Mouse (Mus musculus) hindbrain, embryonic 16.5 days (tissue): ENCODE results near the gene Fam169a. TPM values are rescaled to one million over a fixed set of nuclear protein-coding genes. Genes with fewer than 3 reads are reported as not detected.

ENCODE experiments used
- ATAC-seq: fragments of 200-750 bp; cut with Nextera tagmentation; 2 replicates; pipeline ENCODE4 v1.8.0; 2017; ENCODE audit warnings: moderate TSS enrichment, moderate library complexity
- H3K27ac ChIP-seq: fragments of 300-500 bp; sonication (generic); 2 replicates; pipeline ENCODE4 v1.5.1; 2014; ENCODE audit warnings: low read depth, mild to moderate bottlenecking, control low read depth, low read length, moderate library complexity
- H3K27me3 ChIP-seq: fragments of 300-500 bp; sonication (generic); replicated peaks from 2 replicates; pipeline ENCODE4 v1.6.1; 2014; ENCODE audit warnings: low read length; ENCODE audit not compliant: control insufficient read depth, insufficient read depth
- H3K36me3 ChIP-seq: fragments of 300-500 bp; sonication (generic); 2 replicates; pipeline ENCODE4 v1.6.1; 2014; ENCODE audit warnings: mild to moderate bottlenecking, low read length, moderate library complexity, mixed read lengths; ENCODE audit not compliant: control insufficient read depth, insufficient read depth
- H3K4me1 ChIP-seq: fragments of 300-500 bp; sonication (generic); 2 replicates; pipeline ENCODE4 v1.6.1; 2014; ENCODE audit warnings: low read depth, low read length; ENCODE audit not compliant: control insufficient read depth, insufficient read depth
- H3K4me2 ChIP-seq: fragments of 300-500 bp; sonication (generic); 2 replicates; pipeline ENCODE4 v1.6.1; 2014; ENCODE audit warnings: mild to moderate bottlenecking, low read length, control low read depth, moderate library complexity
- H3K4me3 ChIP-seq: fragments of 300-500 bp; sonication (generic); 2 replicates; pipeline ENCODE4 v1.5.1; 2014; ENCODE audit warnings: mild to moderate bottlenecking, low read length, control low read depth, moderate library complexity
- H3K9ac ChIP-seq: fragments of 300-500 bp; sonication (generic); 2 replicates; pipeline ENCODE4 v1.6.1; 2014; ENCODE audit warnings: low read depth, mild to moderate bottlenecking, control low read depth, low read length, moderate library complexity
- H3K9me3 ChIP-seq: fragments of 300-500 bp; sonication (generic); 2 replicates; pipeline ENCODE4 v1.6.1; 2014; ENCODE audit warnings: mild to moderate bottlenecking, low read length, moderate library complexity; ENCODE audit not compliant: control insufficient read depth
- WGBS: fragments of 180-500 bp; shearing (Covaris S2); extraction: QIAGEN DNeasy Blood & Tissue Kit; methylation state at CpG from one replicate; pipeline ENCODE4 v1.1.7; 2014; 5-methylcytosine and 5-hydroxymethylcytosine counted together
- polyA plus RNA-seq: library from polyadenylated mRNA; unstranded; fragments of >200 nt; fragmentation: Nextera tagmentation; extraction: Ambion mirVana; gene quantifications from 2 replicates; pipeline ENCODE4 v1.2.1, GENCODE M21; 2015

Fam169a gene
- polyA plus RNA-seq, 1 experiment from 2014 or later, result 28.1 TPM

DNA sequence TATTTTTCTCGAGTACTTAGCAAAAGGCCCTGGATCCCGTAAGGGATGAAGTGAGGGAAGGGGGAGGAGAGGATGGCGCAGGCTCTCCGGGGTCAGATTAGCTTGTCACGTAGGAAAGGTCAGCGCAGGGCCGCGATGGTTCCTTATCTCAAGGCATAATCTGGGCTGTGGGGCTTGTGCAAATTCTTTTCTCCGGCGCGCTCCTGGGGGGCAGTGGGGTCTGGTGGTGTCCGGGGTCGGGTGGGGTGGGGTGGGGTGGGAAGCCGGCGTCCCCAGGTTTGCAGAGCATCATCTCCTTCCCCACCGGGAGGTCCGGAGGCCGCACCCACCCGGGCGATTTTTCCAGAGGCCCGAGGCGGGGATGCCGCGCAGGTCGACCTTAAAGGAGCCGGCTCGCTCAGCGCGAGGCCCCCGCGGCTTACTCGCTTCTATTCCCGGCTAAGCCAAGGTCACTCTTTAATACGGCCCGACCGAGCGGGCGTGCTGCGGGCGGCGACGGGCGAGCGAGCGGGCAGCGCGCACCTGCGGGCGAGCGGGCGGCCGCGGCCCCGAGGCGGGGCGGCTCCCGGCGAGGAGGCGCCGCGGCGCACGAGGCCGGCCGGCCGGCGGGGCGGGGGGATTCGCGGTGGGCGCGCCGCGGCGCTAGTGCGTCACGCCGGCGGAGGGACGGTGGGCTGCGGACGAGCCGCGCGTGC, 4.0 kb downstream of the Fam169a start:
- WGBS, result under 1% methylated on average over 64 of the region's 85 CpGs
- peaks cover 5% of the 10 kb centered on the region for H3K4me1 ChIP-seq
- peak; percentile 87 for ATAC-seq
- H3K9me3 ChIP-seq, result no peaks in the 10 kb centered on the region
- peak overlapping the region; percentile 81 for H3K4me2 ChIP-seq
- peak overlapping the region; percentile 95 for H3K27ac ChIP-seq
- no peaks in the 10 kb centered on the region for H3K27me3 ChIP-seq
- H3K36me3 ChIP-seq, result no peaks in the 10 kb centered on the region
- H3K4me3 ChIP-seq, result peak overlapping the region; percentile 78
- peak overlapping the region; percentile 92 for H3K9ac ChIP-seq

DNA sequence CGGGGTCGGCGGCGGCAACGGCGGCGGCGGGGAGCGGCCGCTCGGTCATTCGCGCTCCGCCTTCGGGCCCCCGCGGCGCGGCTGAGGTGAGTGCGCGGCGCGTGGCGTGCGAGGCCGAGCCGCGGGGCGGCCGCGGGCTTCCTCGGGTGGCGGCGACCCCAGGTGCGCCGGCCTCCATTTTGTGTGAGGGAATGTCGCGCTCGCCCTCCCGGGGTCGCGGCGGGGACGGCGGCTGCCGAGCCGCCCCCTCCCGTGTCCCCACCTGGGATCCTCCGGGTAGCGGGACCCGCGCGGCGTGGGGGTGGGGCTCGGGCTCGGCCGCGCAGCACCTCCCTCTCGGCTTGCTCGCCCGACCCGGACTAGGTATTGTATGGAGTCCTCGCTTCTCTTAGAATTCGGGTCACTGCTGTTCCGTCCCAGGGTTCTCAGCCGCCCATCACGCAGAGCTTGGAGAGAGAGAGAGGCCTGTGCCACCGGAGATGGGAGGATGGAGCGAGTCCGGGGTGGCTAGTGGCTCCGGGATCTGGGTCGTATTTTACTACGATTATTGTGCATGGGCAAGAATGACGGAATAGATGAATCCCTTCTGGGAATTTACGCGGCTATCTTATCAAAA, 4.6 kb downstream of the Fam169a start:
- peak overlapping the region; percentile 78 for H3K4me3 ChIP-seq
- no peaks in the 10 kb centered on the region for H3K27me3 ChIP-seq
- no peaks in the 10 kb centered on the region for H3K36me3 ChIP-seq
- H3K4me2 ChIP-seq, result peak overlapping the region; percentile 81
- H3K9ac ChIP-seq, result peak overlapping the region; percentile 92
- peak overlapping the region; percentile 95 for H3K27ac ChIP-seq
- peaks cover 5% of the 10 kb centered on the region for H3K4me1 ChIP-seq
- H3K9me3 ChIP-seq, result no peaks in the 10 kb centered on the region
- peak; percentile 88 for ATAC-seq
- WGBS, result 2% methylated on average over 53 of the region's 76 CpGs

DNA sequence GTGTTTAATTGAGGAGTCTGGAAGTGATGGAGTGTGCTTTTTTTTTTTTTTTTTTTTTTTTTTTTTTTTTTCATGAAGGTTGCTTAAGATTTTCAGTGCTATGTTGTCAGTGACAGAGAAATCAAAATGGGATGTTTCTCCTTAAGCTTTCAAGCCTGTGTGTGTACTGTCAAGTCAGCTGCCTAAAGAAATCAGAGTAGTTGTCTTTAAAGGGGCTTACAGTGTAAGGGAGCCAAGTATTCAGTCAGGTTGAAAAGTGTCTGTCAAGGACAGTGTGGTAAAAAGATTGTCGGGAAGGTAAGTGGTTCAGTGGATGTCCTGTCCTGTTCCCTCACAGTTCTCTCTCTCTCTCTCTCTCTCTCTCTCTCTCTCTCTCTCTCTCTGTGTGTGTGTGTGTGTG, 6.4 kb downstream of the Fam169a start:
- H3K9me3 ChIP-seq, result no peaks in the 10 kb centered on the region
- ATAC-seq, result no peak
- no peak overlapping the region for H3K9ac ChIP-seq
- H3K4me1 ChIP-seq, result peaks cover 5% of the 10 kb centered on the region
- H3K4me3 ChIP-seq, result no peak overlapping the region
- WGBS, result 38% methylated on average over 1 of the region's 1 CpGs
- H3K4me2 ChIP-seq, result peak overlapping the region; percentile 81; the same call in 1 of the 2 replicates
- H3K36me3 ChIP-seq, result no peaks in the 10 kb centered on the region
- no peaks in the 10 kb centered on the region for H3K27me3 ChIP-seq
- H3K27ac ChIP-seq, result no peak overlapping the region

DNA sequence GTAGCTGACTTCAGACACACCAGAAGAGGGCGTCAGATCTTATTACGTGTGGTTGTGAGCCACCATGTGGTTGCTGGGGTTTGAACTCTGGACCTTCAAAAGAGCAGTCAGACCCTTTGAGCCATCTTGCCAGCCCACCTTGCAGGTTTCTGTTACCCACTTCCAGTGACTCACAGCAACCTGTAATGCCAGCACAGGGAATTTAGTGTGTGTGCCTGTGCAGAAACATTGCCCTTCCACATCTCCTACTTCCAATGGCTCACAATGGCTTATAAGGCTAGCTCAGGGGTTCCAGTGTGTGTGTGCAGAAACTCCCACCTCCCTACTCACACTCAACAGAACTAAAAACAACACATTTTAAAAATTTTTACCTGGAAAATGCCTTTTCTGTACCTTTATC, 10.5 kb downstream of the Fam169a start:
- ATAC-seq, result no peak

DNA sequence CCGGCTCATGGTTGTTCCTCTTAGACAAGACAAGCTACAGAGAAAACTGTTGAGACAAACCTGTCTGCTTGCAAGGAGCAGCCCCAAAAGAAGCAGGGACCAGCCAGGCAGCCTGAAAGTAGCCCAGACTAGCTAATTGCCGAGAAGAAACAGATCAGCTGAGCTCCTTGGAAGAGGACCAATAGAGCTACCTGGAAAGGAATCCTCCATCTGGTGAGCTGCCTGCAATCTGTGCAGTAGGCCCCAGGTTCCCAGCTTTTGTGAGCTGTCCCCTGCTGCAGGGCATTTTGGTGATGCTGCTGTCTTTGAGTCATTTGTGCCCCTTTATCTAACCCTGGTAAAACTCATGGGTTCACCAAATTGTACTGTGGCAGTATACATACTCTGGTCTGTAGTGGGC, 13.1 kb downstream of the Fam169a start:
- Histone ChIP-seq H3K36me3 (no peaks in the 10 kb centered on the region), H3K4me3 (no peak overlapping the region), H3K27me3 (no peaks in the 10 kb centered on the region), H3K4me1 (no peaks in the 10 kb centered on the region), H3K9ac (no peak overlapping the region), H3K27ac (no peak overlapping the region), H3K4me2 (no peak overlapping the region), H3K9me3 (no peaks in the 10 kb centered on the region)
- WGBS, result 81% methylated on average over 2 of the region's 2 CpGs
- no peak for ATAC-seq

More for the DNA sequence above, 10.5 kb downstream of the Fam169a start:
- no peak overlapping the region for H3K9ac ChIP-seq
- no peak overlapping the region for H3K4me2 ChIP-seq
- no peaks in the 10 kb centered on the region for H3K27me3 ChIP-seq
- no peak overlapping the region for H3K27ac ChIP-seq
- H3K9me3 ChIP-seq, result no peaks in the 10 kb centered on the region
- WGBS, result 96% methylated on average over 2 of the region's 2 CpGs
- peaks cover 5% of the 10 kb centered on the region for H3K4me1 ChIP-seq
- H3K36me3 ChIP-seq, result no peaks in the 10 kb centered on the region
- no peak overlapping the region for H3K4me3 ChIP-seq

DNA sequence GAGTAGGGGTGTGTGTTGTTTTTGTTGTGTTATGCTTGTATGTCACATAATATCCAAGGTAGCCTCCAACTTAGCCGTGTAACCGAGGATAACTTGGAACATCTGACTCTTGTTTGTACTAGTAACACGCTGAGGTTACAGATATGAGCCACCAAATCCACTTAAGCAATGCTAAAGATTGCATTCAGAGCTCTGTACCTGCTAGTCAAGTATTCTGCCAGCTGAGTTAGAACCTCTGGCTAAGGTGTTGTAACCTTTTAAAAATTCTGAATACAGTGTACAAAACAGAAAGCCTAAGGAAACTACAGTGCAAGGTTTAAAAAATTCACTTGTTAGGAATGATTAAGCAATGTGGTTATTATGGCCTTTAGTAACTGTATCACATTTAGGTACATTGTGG, 13.5 kb downstream of the Fam169a start:
- no peaks in the 10 kb centered on the region for H3K27me3 ChIP-seq
- no peak overlapping the region for H3K4me3 ChIP-seq
- no peak for ATAC-seq
- H3K4me2 ChIP-seq, result no peak overlapping the region
- H3K4me1 ChIP-seq, result no peaks in the 10 kb centered on the region
- no peaks in the 10 kb centered on the region for H3K9me3 ChIP-seq
- H3K36me3 ChIP-seq, result no peaks in the 10 kb centered on the region
- no peak overlapping the region for H3K27ac ChIP-seq
- WGBS, result 86% methylated on average over 3 of the region's 3 CpGs
- no peak overlapping the region for H3K9ac ChIP-seq

DNA sequence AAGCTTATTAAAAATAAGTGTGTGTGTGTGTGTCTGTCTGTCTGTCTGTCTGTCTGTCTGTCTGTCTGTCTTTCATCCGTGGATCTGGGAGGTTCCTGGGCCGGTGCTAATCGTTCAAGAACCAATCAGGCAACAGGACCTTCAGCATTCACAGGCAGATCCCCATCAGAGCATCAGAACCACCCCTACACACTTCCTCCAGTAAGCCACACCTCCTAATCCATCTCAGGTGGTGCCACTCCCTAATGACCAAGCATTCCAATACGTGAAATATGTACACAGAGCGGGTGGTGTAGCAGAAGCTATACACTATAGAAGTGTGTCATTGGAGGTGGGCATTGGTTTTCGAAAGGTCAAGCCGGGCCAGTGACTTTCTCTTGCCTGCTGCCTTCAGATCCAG, 15.3 kb downstream of the Fam169a start:
- H3K27me3 ChIP-seq, result no peaks in the 10 kb centered on the region
- 94% methylated on average over 7 of the region's 7 CpGs for WGBS
- H3K9me3 ChIP-seq, result no peaks in the 10 kb centered on the region

DNA sequence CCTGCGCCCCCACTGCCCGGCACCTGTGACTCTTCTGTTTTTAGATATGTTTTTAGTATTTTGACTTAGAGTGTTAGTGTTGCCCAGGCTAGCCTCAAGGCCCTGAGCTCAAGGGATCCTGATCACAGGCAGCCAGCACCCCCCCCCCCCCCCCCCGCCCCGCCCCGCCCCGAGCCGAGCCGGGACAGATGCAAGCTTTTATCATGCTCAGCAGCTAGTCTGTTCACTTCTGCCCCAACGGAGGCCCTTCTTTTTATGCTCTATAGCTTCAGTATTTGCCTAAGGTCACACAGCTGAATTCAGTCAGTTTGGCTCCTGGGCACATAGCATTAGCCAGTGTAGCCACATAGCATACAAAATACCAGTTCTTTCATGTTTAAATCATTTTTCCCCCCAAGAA, 19.2 kb downstream of the Fam169a start:
- H3K4me2 ChIP-seq, result no peak overlapping the region
- ATAC-seq, result no peak
- H3K4me3 ChIP-seq, result no peak overlapping the region
- H3K9me3 ChIP-seq, result no peaks in the 10 kb centered on the region
- no peaks in the 10 kb centered on the region for H3K36me3 ChIP-seq
- H3K4me1 ChIP-seq, result no peaks in the 10 kb centered on the region
- WGBS, result 37% methylated on average over 7 of the region's 9 CpGs
- H3K27ac ChIP-seq, result no peak overlapping the region
- H3K27me3 ChIP-seq, result no peaks in the 10 kb centered on the region
- no peak overlapping the region for H3K9ac ChIP-seq

More for the DNA sequence above, 15.3 kb downstream of the Fam169a start:
- Histone ChIP-seq H3K27ac (no peak overlapping the region), H3K4me1 (no peaks in the 10 kb centered on the region), H3K9ac (no peak overlapping the region), H3K4me2 (no peak overlapping the region), H3K36me3 (no peaks in the 10 kb centered on the region), H3K4me3 (no peak overlapping the region)
- ATAC-seq, result no peak

DNA sequence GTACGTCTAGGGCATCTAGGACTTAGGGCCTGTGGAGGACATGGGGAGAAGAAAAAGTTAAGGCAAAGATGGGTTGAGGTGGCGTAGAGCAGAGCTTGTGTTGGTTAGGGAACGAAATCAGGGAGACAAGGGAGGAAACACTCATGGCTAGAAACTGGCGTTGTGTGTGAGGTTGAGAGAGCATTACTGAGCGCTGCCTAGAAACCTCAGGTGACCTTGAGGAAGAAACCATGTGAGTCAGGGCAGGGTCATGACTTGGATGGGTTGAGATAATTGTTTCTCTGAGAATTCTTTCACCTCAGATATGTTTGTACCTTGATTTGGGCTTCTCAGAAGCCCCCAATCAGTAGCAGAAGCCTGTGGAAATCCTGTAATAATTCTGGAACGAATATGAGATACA, 20.3 kb downstream of the Fam169a start:
- H3K4me1 ChIP-seq, result no peaks in the 10 kb centered on the region
- WGBS, result 94% methylated on average over 6 of the region's 6 CpGs
- H3K9me3 ChIP-seq, result no peaks in the 10 kb centered on the region
- no peak overlapping the region for H3K27ac ChIP-seq
- no peak overlapping the region for H3K4me3 ChIP-seq
- no peaks in the 10 kb centered on the region for H3K36me3 ChIP-seq
- no peaks in the 10 kb centered on the region for H3K27me3 ChIP-seq
- no peak overlapping the region for H3K4me2 ChIP-seq
- ATAC-seq, result no peak
- H3K9ac ChIP-seq, result no peak overlapping the region
